Mouse (Mus musculus) urinary bladder, postnatal 25 days (tissue): ENCODE measurements around the gene Mb21d2.

Experiments used
- DNase-seq: peaks from one replicate; pipeline ENCODE4 v3.0.0; 2022; ENCODE audit warnings: low spot score

Mb21d2 gene

GRCm38 (mm10) chr16:28928815-28929685 lies at the start of gene Mb21d2:
Gene Mb21d2, minus strand, starts transcription at chr16:28929673.
- peak; percentile 60 for DNase-seq

- no peak for DNase-seq
Measured at GRCm38 (mm10) chr16:28966236-28966635, 36.8 kb upstream of the Mb21d2 start.

GRCm38 (mm10) chr16:28964048-28964447 lies 34.6 kb upstream of the Mb21d2 start:
- DNase-seq, result no peak

- DNase-seq, result no peak
Measured at GRCm38 (mm10) chr16:28962987-28963386, 33.5 kb upstream of the Mb21d2 start.

- no peak for DNase-seq
Measured at GRCm38 (mm10) chr16:28949810-28950209, 20.3 kb upstream of the Mb21d2 start.

- no peak for DNase-seq
Measured at GRCm38 (mm10) chr16:28943254-28943653, 13.8 kb upstream of the Mb21d2 start.

- no peak for DNase-seq
Measured at GRCm38 (mm10) chr16:28936181-28936792, 6.8 kb upstream of the Mb21d2 start.

- no peak for DNase-seq
Measured at GRCm38 (mm10) chr16:28935701-28936100, 6.2 kb upstream of the Mb21d2 start.

- no peak for DNase-seq
Measured at GRCm38 (mm10) chr16:28931213-28931612, 1.7 kb upstream of the Mb21d2 start.

GRCm38 (mm10) chr16:28930426-28930825 lies 953 bp upstream of the Mb21d2 start:
- DNase-seq, result no peak

GRCm38 (mm10) chr16:28929686-28930291 lies 316 bp upstream of the Mb21d2 start:
- peak; percentile 52 for DNase-seq

GRCm38 (mm10) chr16:28928466-28928814 lies 1.0 kb downstream of the Mb21d2 start:
- DNase-seq, result no peak

GRCm38 (mm10) chr16:28927381-28927780 lies 2.1 kb downstream of the Mb21d2 start:
- DNase-seq, result no peak

- DNase-seq, result no peak
Measured at GRCm38 (mm10) chr16:28919320-28919885, 10.1 kb downstream of the Mb21d2 start.

GRCm38 (mm10) chr16:28915362-28915761 lies 14.1 kb downstream of the Mb21d2 start:
- no peak for DNase-seq

- no peak for DNase-seq
Measured at GRCm38 (mm10) chr16:28914709-28915108, 14.8 kb downstream of the Mb21d2 start.

GRCm38 (mm10) chr16:28911414-28912050 lies 17.9 kb downstream of the Mb21d2 start:
- DNase-seq, result no peak

GRCm38 (mm10) chr16:28906370-28907275 lies 22.9 kb downstream of the Mb21d2 start:
- DNase-seq, result no peak

- no peak for DNase-seq
Measured at GRCm38 (mm10) chr16:28905567-28906289, 23.7 kb downstream of the Mb21d2 start.
